Mouse (Mus musculus) heart, adult 2 months (tissue): ENCODE data around the gene Gm14862. TPM values are rescaled to one million over a fixed set of nuclear protein-coding genes. Genes with fewer than 3 reads are reported as not detected.

Source experiments
- DNase-seq, 2 experiments: peaks; one replicate each; pipeline ENCODE4 v3.0.0; 2021
- H3K27ac ChIP-seq: fragments of 200-600 bp; 2 replicates; pipeline ENCODE4 v1.8.1; 2022
- H3K27me3 ChIP-seq: fragments of 200-500 bp; 2 replicates; pipeline ENCODE4 v1.6.1; 2012; ENCODE audit warnings: mild to moderate bottlenecking, low read length, inconsistent platforms, mixed read lengths; ENCODE audit not compliant: control insufficient read depth, insufficient read depth
- H3K36me3 ChIP-seq: fragments of 200-500 bp; 2 replicates; pipeline ENCODE4 v1.6.1; 2012; ENCODE audit warnings: low read length, inconsistent platforms; ENCODE audit not compliant: control insufficient read depth, insufficient read depth
- H3K4me1 ChIP-seq: fragments of 200-500 bp; 2 replicates; pipeline ENCODE4 v1.6.1; 2011; ENCODE audit warnings: low read length; ENCODE audit not compliant: control insufficient read depth, insufficient read depth
- H3K4me3 ChIP-seq: fragments of 200-600 bp; 2 replicates; pipeline ENCODE4 v1.8.1; 2022
- H3K79me2 ChIP-seq: fragments of 200-500 bp; replicated peaks from 2 replicates; pipeline ENCODE4 v1.6.1; 2012; ENCODE audit warnings: mild to moderate bottlenecking, inconsistent platforms, low read length, moderate library complexity, mixed read lengths; ENCODE audit not compliant: control insufficient read depth, insufficient read depth
- H3K9ac ChIP-seq: fragments of 200-500 bp; 2 replicates; pipeline ENCODE4 v1.6.1; 2012; ENCODE audit warnings: low read depth, mild to moderate bottlenecking, control low read depth, inconsistent platforms, low read length, mixed read lengths
- CTCF ChIP-seq: fragments of 200-600 bp; IDR thresholded peaks from 2 replicates; pipeline ENCODE4 v1.8.1; 2022; ENCODE audit warnings: antibody characterized with exemption, mild to moderate bottlenecking, moderate library complexity
- EP300 ChIP-seq: fragments of 200-500 bp; IDR thresholded peaks from 2 replicates; pipeline ENCODE4 v1.6.1; 2011; ENCODE audit warnings: low read depth, low read length, control low read depth; ENCODE audit not compliant: insufficient read depth
- POLR2A ChIP-seq: fragments of 200-500 bp; IDR thresholded peaks from 2 replicates; pipeline ENCODE4 v1.6.1; 2011; ENCODE audit warnings: mild to moderate bottlenecking, low read depth, low read length, control low read depth; ENCODE audit not compliant: insufficient read depth
- WGBS: fragments of 180-500 bp; shearing (Covaris S2); methylation state at CpG from one replicate; pipeline ENCODE4 v1.1.7; 2018; 5-methylcytosine and 5-hydroxymethylcytosine counted together
- intact Hi-C: fragments of 180-260 bp; cut with DNase I; formaldehyde crosslinking; loops from one replicate; pipeline ENCODE4 v1.15.1; 2025
- polyA plus RNA-seq: library from polyadenylated mRNA; depleted of rRNA; stranded (reverse); fragments of >200 nt; gene quantifications from 2 replicates; pipeline ENCODE4 v1.2.3, GENCODE M21; 2012
- total RNA-seq, 2 experiments: library from RNA; stranded (reverse); gene quantifications; 2 replicates each; pipeline ENCODE4 v1.2.3; 2021

Gm14862 gene
- total and polyA plus RNA-seq, 3 experiments, result not detected

GRCm38 (mm10) chrX:9274321-9274720 is 17.6 kb upstream of the Gm14862 start:
- Histone ChIP-seq H3K27ac (no peak overlapping the region), H3K36me3 (no peaks in the 10 kb centered on the region; the same call in 1 of the 2 replicates), H3K79me2 (no peaks in the 10 kb centered on the region), H3K27me3 (no peaks in the 10 kb centered on the region), H3K4me1 (no peaks in the 10 kb centered on the region; the same call in 1 of the 2 replicates), H3K9ac (no peak overlapping the region), H3K4me3 (no peak overlapping the region)
- no peak for DNase-seq
- WGBS, result 78% methylated on average over 8 of the region's 8 CpGs
- intact Hi-C loops, result loop anchor here (2.0 to 5.0 kb wide), 2 partner anchors 52 to 77 kb away; partner anchors contain the start of gene Lancl3
- TF ChIP-seq EP300 (no peak), POLR2A (no peak), CTCF (no peak)

DNA sequence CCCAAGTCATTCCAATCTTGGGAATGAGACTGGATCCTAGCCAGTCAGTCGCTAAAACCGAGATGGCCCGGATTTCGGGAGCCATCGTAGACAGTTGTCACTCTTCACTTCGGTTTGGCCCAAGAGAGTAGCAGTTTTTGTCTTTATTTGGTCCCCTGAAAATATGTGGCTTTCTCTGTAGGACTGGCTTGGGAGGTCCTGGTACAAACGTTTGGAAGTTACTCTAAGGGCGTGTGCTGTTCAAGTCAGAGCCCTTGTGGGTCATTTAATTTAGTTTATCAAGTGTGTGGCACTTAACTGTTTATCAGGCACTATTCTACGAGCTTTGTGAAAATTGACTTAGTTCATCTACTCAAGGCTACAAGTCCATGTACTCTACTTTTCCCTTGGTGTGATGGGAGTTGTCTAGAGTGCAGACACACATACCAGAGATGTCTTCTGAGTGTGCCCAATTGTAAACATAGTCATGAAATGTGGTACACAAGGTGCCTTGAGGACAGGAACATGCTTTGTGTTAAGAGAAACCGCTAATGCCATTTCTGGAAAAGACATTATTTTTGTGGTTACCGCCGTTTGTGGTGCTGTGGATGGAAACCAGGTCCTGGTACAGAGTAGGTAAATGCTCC is 16.8 kb upstream of the Gm14862 start:
- Histone ChIP-seq H3K36me3 (no peaks in the 10 kb centered on the region; the same call in 1 of the 2 replicates), H3K79me2 (no peaks in the 10 kb centered on the region), H3K27ac (peak overlapping the region; percentile 68; the same call in 1 of the 2 replicates), H3K27me3 (no peaks in the 10 kb centered on the region), H3K4me3 (peak overlapping the region; percentile 56), H3K4me1 (no peaks in the 10 kb centered on the region; the same call in 1 of the 2 replicates), H3K9ac (no peak overlapping the region; the same call in 1 of the 2 replicates)
- WGBS, result 53% methylated on average over 12 of the region's 12 CpGs
- DNase-seq, result no peak
- TF ChIP-seq POLR2A, result no peak
- TF ChIP-seq EP300, result no peak
- no peak for TF ChIP-seq CTCF
- intact Hi-C loops, result loop anchor here (2.0 to 5.0 kb wide), 2 partner anchors 51 to 76 kb away; partner anchors contain the start of gene Lancl3

DNA sequence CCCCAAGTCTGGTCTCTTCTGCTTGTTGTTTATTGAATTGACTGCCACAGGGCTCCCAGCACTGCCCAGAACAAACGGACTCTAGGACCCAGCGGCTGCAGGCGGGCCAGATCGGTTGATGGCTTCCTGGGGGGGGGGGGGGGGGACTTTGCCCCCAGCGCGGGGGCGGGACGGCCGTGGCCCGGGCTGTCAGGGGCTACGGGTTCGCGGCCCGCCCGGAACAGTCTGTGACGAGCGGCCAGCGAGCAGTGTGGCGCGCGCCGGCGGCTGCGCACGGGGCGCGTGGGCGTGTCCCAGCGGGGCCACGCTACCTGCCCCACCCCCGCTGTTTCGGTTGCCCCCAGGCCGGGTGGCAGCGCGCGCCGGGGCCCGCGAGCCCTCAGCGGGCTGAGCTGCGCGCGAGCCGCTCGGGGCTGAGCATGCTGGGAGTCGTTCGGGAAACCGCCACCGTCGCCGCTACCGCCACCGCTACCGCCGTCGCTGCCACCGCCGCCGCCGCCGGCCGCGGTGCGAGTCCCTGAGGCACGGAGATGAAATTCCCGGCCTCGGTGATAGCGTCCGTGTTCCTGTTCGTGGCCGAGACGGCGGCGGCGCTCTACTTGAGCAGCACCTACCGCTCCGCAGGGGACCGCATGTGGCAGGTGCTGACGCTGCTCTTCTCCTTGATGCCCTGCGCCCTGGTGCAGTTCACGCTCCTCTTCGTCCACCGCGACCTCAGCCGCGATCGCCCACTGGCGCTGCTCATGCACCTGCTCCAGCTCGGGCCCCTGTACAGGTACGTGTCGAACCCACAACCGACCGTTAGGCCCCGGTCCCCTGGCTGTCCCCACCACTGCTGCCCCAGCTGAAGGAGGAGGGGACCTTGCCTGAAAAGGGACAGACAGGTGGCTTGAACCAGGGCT is 16.0 kb upstream of the Gm14862 start, which contains the start of gene Xk:
Gene Xk (plus strand): TSS at position 297 of the 902 bp plus-strand sequence.
- peak; percentile 61 to 64 for DNase-seq
- H3K4me1 ChIP-seq, result no peaks in the 10 kb centered on the region; the same call in 1 of the 2 replicates
- 13% methylated on average over 61 of the region's 94 CpGs for WGBS

GRCm38 (mm10) chrX:9271947-9272459 is 15.3 kb upstream of the Gm14862 start:
- Histone ChIP-seq H3K27me3 (no peaks in the 10 kb centered on the region), H3K27ac (peak overlapping the region; percentile 68), H3K36me3 (no peaks in the 10 kb centered on the region; the same call in 1 of the 2 replicates), H3K4me1 (no peaks in the 10 kb centered on the region; the same call in 1 of the 2 replicates), H3K9ac (peak overlapping the region; percentile 66), H3K4me3 (peak overlapping the region; percentile 56), H3K79me2 (no peaks in the 10 kb centered on the region)
- intact Hi-C loops, result loop anchor here (5.0 kb wide), 1 partner anchor 75 kb away; the partner anchor contains the start of gene Lancl3
- WGBS, result 14% methylated on average over 8 of the region's 8 CpGs
- TF ChIP-seq CTCF (no peak), EP300 (no peak), POLR2A (no peak)
- DNase-seq, result no peak

More for the DNA sequence above, 16.0 kb upstream of the Gm14862 start, which contains the start of gene Xk:
- Histone ChIP-seq H3K4me3 (peak within 1 kb of the TSS; percentile 56), H3K36me3 (no peaks in the 10 kb centered on the region; the same call in 1 of the 2 replicates), H3K27ac (peak within 1 kb of the TSS; percentile 68), H3K9ac (peak within 1 kb of the TSS; percentile 76), H3K79me2 (no peaks in the 10 kb centered on the region), H3K27me3 (no peaks in the 10 kb centered on the region)
- intact Hi-C loops, result loop anchor here (5.0 kb wide), 1 partner anchor 75 kb away; the partner anchor contains the start of gene Lancl3
- no peak for TF ChIP-seq EP300
- TF ChIP-seq CTCF, result no peak
- no peak for TF ChIP-seq POLR2A

DNA sequence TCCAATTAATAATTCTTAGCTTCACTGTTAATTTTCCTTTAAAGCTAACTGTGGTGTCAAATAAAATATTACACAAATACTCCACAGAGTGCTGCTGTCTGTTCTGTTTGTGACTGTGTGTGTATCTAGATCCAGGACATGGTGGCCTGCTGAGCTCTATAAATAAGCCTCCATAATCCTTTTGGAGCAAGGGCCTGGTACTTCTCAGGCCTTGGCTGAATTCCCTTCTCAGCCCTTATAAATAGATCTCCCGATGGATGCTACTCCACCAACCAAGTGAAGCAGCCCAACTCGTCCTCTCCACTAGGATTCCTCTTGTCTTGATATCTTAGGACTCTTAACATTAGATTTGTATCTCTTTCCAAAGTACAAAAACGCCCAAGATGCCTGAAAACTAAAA is 14.4 kb upstream of the Gm14862 start:
- TF ChIP-seq CTCF, result no peak
- TF ChIP-seq POLR2A, result no peak
- no peak for TF ChIP-seq EP300
- DNase-seq, result peak in 1 of 2 experiments; percentile 7
- Histone ChIP-seq H3K9ac (no peak overlapping the region), H3K36me3 (no peaks in the 10 kb centered on the region; the same call in 1 of the 2 replicates), H3K79me2 (no peaks in the 10 kb centered on the region), H3K4me3 (no peak overlapping the region), H3K27me3 (no peaks in the 10 kb centered on the region), H3K4me1 (no peaks in the 10 kb centered on the region; the same call in 1 of the 2 replicates), H3K27ac (peak overlapping the region; percentile 68)
- intact Hi-C loops, result loop anchor here (5.0 kb wide), 1 partner anchor 74 kb away; the partner anchor contains the start of gene Lancl3
- 41% methylated on average over 3 of the region's 3 CpGs for WGBS
